Mouse (Mus musculus) left cerebral cortex, postnatal 14 days (tissue): Measurements from ENCODE around the gene Olfr1423. TPM values are rescaled to one million over a fixed set of nuclear protein-coding genes. Genes with fewer than 3 reads are reported as not detected.
"Not testable (repeated sequence)": the region's sequence is repeated elsewhere in the genome, so short reads cannot be mapped to it uniquely, and the experiment has no call there.

Source experiments
- DNase-seq, 2 experiments: peaks; one replicate each; pipeline ENCODE4 v3.0.0; 2021 to 2022; ENCODE audit warnings: low spot score in 2 of 2, mixed read lengths in 1 of 2
- intact Hi-C: fragments of 180-260 bp; cut with DNase I; formaldehyde crosslinking; loops from one replicate; pipeline ENCODE4 v1.15.1; 2025
- total RNA-seq, 2 experiments: library from RNA; stranded (reverse); gene quantifications; 2 replicates each; pipeline ENCODE4 v1.2.3; 2021

Gene Olfr1423
- total RNA-seq, 2 experiments from 2014 or later: not detected

- DNase-seq: not testable (repeated sequence)
- intact Hi-C loops: loop anchor here (5.0 kb wide), 1 partner anchor 47 kb away; no protein-coding TSS in a partner anchor
Measured at GRCm38 (mm10) chr19:11984614-11985013, 56.5 kb downstream of the Olfr1423 start.

Other genes with a start within 250 kb of the Olfr1423 start
- 10 to 100 TPM; 18.0 to 20.0 TPM for gene Stx3, start 221.9 kb downstream of the Olfr1423 start, total RNA-seq
- not detected for gene Olfr1417, start 202.1 kb downstream of the Olfr1423 start, total RNA-seq
- not detected for gene Olfr1418, start 180.3 kb downstream of the Olfr1423 start, total RNA-seq
- gene Olfr1419, start 166.2 kb downstream of the Olfr1423 start, total RNA-seq: not detected
- gene Olfr1420, start 154.8 kb downstream of the Olfr1423 start, total RNA-seq: not detected
- 10 to 100 TPM; 17.7 to 19.8 TPM for gene Patl1, start 128.9 kb downstream of the Olfr1423 start, total RNA-seq
- gene Osbp, start 75.4 kb downstream of the Olfr1423 start, total RNA-seq: 10 to 100 TPM; 57.0 to 60.3 TPM
- not detected for gene Olfr1424, start 21.4 kb upstream of the Olfr1423 start, total RNA-seq
- not detected for gene Olfr1425, start 36.4 kb upstream of the Olfr1423 start, total RNA-seq
- gene Olfr1426, start 50.7 kb upstream of the Olfr1423 start, total RNA-seq: not detected
- gene Olfr1427, start 62.0 kb upstream of the Olfr1423 start, total RNA-seq: not detected
- gene Olfr1428, start 74.6 kb upstream of the Olfr1423 start, total RNA-seq: not detected
- gene Olfr76, start 81.9 kb upstream of the Olfr1423 start, total RNA-seq: not detected
- gene Olfr1555-ps1, start 128.8 kb upstream of the Olfr1423 start, total RNA-seq: not detected
- not detected for gene Olfr1431, start 159.3 kb upstream of the Olfr1423 start, total RNA-seq
- gene Olfr1432, start 191.3 kb upstream of the Olfr1423 start, total RNA-seq: not detected
- not detected for gene Olfr262, start 200.3 kb upstream of the Olfr1423 start, total RNA-seq
- not detected for gene Olfr235, start 219.7 kb upstream of the Olfr1423 start, total RNA-seq
- not detected for gene Olfr1434, start 238.5 kb upstream of the Olfr1423 start, total RNA-seq